ENCODE assay signal across 23 mouse cellular contexts in the genomic region with DNA sequence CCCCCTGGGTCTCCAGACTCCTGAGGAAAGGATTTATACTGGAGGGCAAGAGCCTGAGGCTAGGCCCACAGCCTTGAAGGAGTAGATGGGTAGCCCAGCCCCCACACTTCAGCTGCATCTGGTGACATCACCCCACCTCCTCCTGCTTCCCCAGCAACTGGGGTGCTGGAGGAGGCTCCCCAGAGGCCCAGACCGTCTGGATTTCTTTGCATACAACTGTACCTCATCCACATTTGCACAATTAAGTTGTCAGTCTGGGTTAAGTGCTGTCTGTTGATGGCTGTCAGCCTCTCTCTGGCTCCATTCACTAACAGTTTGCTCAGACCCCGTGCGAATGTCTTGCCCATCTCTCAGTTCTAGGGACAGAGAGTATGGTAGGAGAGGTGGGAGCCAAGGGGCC. TPM values are rescaled to one million over a fixed set of nuclear protein-coding genes. Genes with fewer than 3 reads are reported as not detected.
DNase-seq lines count a peak whose midpoint lies in the region; ATAC-seq lines count a peak whose summit lies in the region.
"Had no signal": no experiment of that assay in that cellular context is flagged by ENCODE, and none has a peak within 500 bp of the region (broad histone marks: within the 10 kb centered on the region; RNA-seq: fewer than 3 reads in every experiment).

No protein-coding gene starts in this region.

- H3K36me3 ChIP-seq in heart, embryonic 11.5 days (ENCODE audit: control insufficient read depth, insufficient read depth, low read length) = no peaks in the 10 kb centered on the region
- H3K36me3 ChIP-seq in midbrain, embryonic 13.5 days = no peaks in the 10 kb centered on the region
- no peaks in the 10 kb centered on the region for H3K36me3 ChIP-seq in midbrain, embryonic 14.5 days (ENCODE audit: control insufficient read depth, insufficient read depth, low read length)
- no peaks in the 10 kb centered on the region for H3K36me3 ChIP-seq in embryonic facial prominence, embryonic 14.5 days (ENCODE audit: control insufficient read depth, insufficient read depth, low read length)
- H3K36me3 ChIP-seq: embryonic facial prominence, embryonic 13.5 days; heart, embryonic 10.5 days; neural tube, embryonic 13.5 days had no signal

- H3K9ac ChIP-seq in heart, embryonic 11.5 days (ENCODE audit: low read depth, low read length) = 0 out of 2 replicates have a peak overlapping the region, but pooled peaks have one; percentile 28
- H3K9ac ChIP-seq in midbrain, embryonic 13.5 days (replicated peaks) = no peak overlapping the region
- no peak overlapping the region for H3K9ac ChIP-seq in midbrain, embryonic 14.5 days (replicated peaks; ENCODE audit: low read length)
- no peak overlapping the region for H3K9ac ChIP-seq in embryonic facial prominence, embryonic 14.5 days (ENCODE audit: low read depth, low read length)
- H3K9ac ChIP-seq: embryonic facial prominence, embryonic 13.5 days; liver, embryonic 14.5 days; neural tube, embryonic 13.5 days had no signal

- H3K4me1 ChIP-seq in heart, embryonic 11.5 days (ENCODE audit: control insufficient read depth, insufficient read depth, low read length) = peaks cover 27% of the 10 kb centered on the region
- H3K4me1 ChIP-seq in midbrain, embryonic 13.5 days (replicated peaks) = 0 out of 2 replicates have a peak, but pooled peaks cover 6% of the 10 kb centered on the region
- H3K4me1 ChIP-seq in midbrain, embryonic 14.5 days (ENCODE audit: control insufficient read depth, insufficient read depth, low read length) = 0 out of 2 replicates have a peak, but pooled peaks cover 3% of the 10 kb centered on the region
- H3K4me1 ChIP-seq in embryonic facial prominence, embryonic 14.5 days (ENCODE audit: control insufficient read depth, insufficient read depth, low read length) = 0 out of 2 replicates have a peak, but pooled peaks cover 3% of the 10 kb centered on the region

- no peaks in the 10 kb centered on the region for H3K9me3 ChIP-seq in heart, embryonic 11.5 days (replicated peaks; ENCODE audit: control insufficient read depth, low read length)
- no peaks in the 10 kb centered on the region for H3K9me3 ChIP-seq in midbrain, embryonic 13.5 days
- no peaks in the 10 kb centered on the region for H3K9me3 ChIP-seq in midbrain, embryonic 14.5 days (ENCODE audit: control insufficient read depth, low read length)
- H3K9me3 ChIP-seq in embryonic facial prominence, embryonic 14.5 days (ENCODE audit: control insufficient read depth, low read length) = no peaks in the 10 kb centered on the region
- H3K9me3 ChIP-seq: embryonic facial prominence, embryonic 13.5 days; heart, embryonic 10.5 days; neural tube, embryonic 13.5 days had no signal

- H3K27ac ChIP-seq in heart, embryonic 11.5 days (ENCODE audit: low read depth, low read length) = no peak overlapping the region
- H3K27ac ChIP-seq in midbrain, embryonic 13.5 days = no peak overlapping the region
- H3K27ac ChIP-seq in midbrain, embryonic 14.5 days (replicated peaks; ENCODE audit: low read depth, low read length) = no peak overlapping the region
- H3K27ac ChIP-seq in embryonic facial prominence, embryonic 14.5 days (replicated peaks; ENCODE audit: low read depth, low read length) = no peak overlapping the region
- H3K27ac ChIP-seq: embryonic facial prominence, embryonic 13.5 days; liver, embryonic 14.5 days; neural tube, embryonic 13.5 days had no signal

- peaks cover 19% of the 10 kb centered on the region for H3K27me3 ChIP-seq in heart, embryonic 11.5 days (ENCODE audit: control insufficient read depth, insufficient read depth, low read length)
- H3K27me3 ChIP-seq in midbrain, embryonic 13.5 days = peaks cover 31% of the 10 kb centered on the region
- peaks cover 12% of the 10 kb centered on the region for H3K27me3 ChIP-seq in midbrain, embryonic 14.5 days (ENCODE audit: control insufficient read depth, insufficient read depth, low read length)
- H3K27me3 ChIP-seq in embryonic facial prominence, embryonic 14.5 days (replicated peaks; ENCODE audit: control insufficient read depth, insufficient read depth, low read length) = peaks cover 14% of the 10 kb centered on the region

- no peak overlapping the region for H3K4me2 ChIP-seq in heart, embryonic 11.5 days
- no peak overlapping the region for H3K4me2 ChIP-seq in midbrain, embryonic 13.5 days (replicated peaks)
- no peak overlapping the region for H3K4me2 ChIP-seq in midbrain, embryonic 14.5 days (ENCODE audit: low read length)
- no peak overlapping the region for H3K4me2 ChIP-seq in embryonic facial prominence, embryonic 14.5 days (ENCODE audit: low read depth, low read length)
- H3K4me2 ChIP-seq: embryonic facial prominence, embryonic 13.5 days; neural tube, embryonic 13.5 days had no signal

- no peak overlapping the region for H3K4me3 ChIP-seq in heart, embryonic 11.5 days (ENCODE audit: low read depth, low read length)
- H3K4me3 ChIP-seq in midbrain, embryonic 13.5 days (replicated peaks) = no peak overlapping the region
- H3K4me3 ChIP-seq in midbrain, embryonic 14.5 days (replicated peaks; ENCODE audit: low read depth, low read length) = no peak overlapping the region
- H3K4me3 ChIP-seq in embryonic facial prominence, embryonic 14.5 days (ENCODE audit: low read depth, low read length) = no peak overlapping the region
- H3K4me3 ChIP-seq: embryonic facial prominence, embryonic 13.5 days; heart, embryonic 10.5 days; neural tube, embryonic 13.5 days had no signal

- intact Hi-C loops in heart, postnatal 25 days (cut with DNase I) = no loop called here

- no peak for DNase-seq in heart, postnatal 25 days (ENCODE audit: low spot score)
- no peak for DNase-seq in midbrain, embryonic 14.5 days
- DNase-seq in embryonic facial prominence, embryonic 14.5 days (ENCODE audit: low spot score) = peak; percentile 41
- DNase-seq in retina, postnatal 1 day = peak; percentile 46
- no peak for DNase-seq in layer of hippocampus, adult 11-12 months (ENCODE audit: low spot score)
- DNase-seq: adrenal gland, postnatal 36 days; cerebellum, adult 8-10 months; heart, postnatal 10 days; kidney, postnatal 36 days; layer of hippocampus, adult 9-11 months; lung, postnatal 36 days; spleen, adult 18-20 months; thymus, adult 18-20 months had no signal

- WGBS in heart, embryonic 11.5 days (ENCODE audit: insufficient replicate concordance) = 37% methylated on average over 3 of the region's 3 CpGs
- 46% methylated on average over 3 of the region's 3 CpGs for WGBS in midbrain, embryonic 13.5 days
- WGBS in midbrain, embryonic 14.5 days = 33% methylated on average over 3 of the region's 3 CpGs
- WGBS in embryonic facial prominence, embryonic 14.5 days = 44% methylated on average over 3 of the region's 3 CpGs

- ATAC-seq in heart, embryonic 11.5 days (replicated peaks; ENCODE audit: insufficient number of reproducible peaks, low FRiP score, low TSS enrichment) = no peak
- ATAC-seq in midbrain, embryonic 13.5 days = 0 out of 2 replicates have a peak, but pooled peaks have one; percentile 14
- no peak for ATAC-seq in midbrain, embryonic 14.5 days (ENCODE audit: low FRiP score, low TSS enrichment)
- ATAC-seq in embryonic facial prominence, embryonic 14.5 days (ENCODE audit: low read depth) = peak; percentile 60; the same call in 1 of the 2 replicates
- ATAC-seq: hindbrain, embryonic 16.5 days; intestine, embryonic 16.5 days had no signal

RNA-seq across cellular contexts. Expression of a gene that starts 6.9 kb away (rescaled TPM):
- polyA plus RNA-seq in heart, embryonic 11.5 days (2014; fragmentation: Nextera tagmentation; extraction: Ambion mirVana) = 24.5 and 24.7 TPM in 2 replicates
- 1 to 10 TPM; 4.1 to 4.6 TPM for total RNA-seq in heart, postnatal 25 days (2021)
- 0.55 and 0.69 TPM in 2 replicates for polyA plus RNA-seq in midbrain, embryonic 13.5 days (2015; fragmentation: Nextera tagmentation; extraction: Ambion mirVana)
- polyA plus RNA-seq in midbrain, embryonic 14.5 days (2014; fragmentation: Nextera tagmentation; extraction: Ambion mirVana) = 0.58 and 0.64 TPM in 2 replicates
- polyA plus RNA-seq in embryonic facial prominence, embryonic 14.5 days (2014; fragmentation: Nextera tagmentation; extraction: Ambion mirVana) = 20.1 and 20.2 TPM in 2 replicates
- total RNA-seq: megakaryocyte-erythroid progenitor cell, adult 5-6 weeks; MEL had no signal

Comparison
In these comparisons a context has a peak if more than half of its experiments do, and no peak if none do; other contexts are left out.
1. ATAC-seq: peak in midbrain, embryonic 13.5 days (single experiment) and embryonic facial prominence, embryonic 14.5 days (single experiment); none in heart, embryonic 11.5 days (single experiment) and midbrain, embryonic 14.5 days (single experiment).
2. DNase-seq: peak in embryonic facial prominence, embryonic 14.5 days (single experiment) and retina, postnatal 1 day (single experiment); none in heart, postnatal 25 days (single experiment), midbrain, embryonic 14.5 days (single experiment) and layer of hippocampus, adult 11-12 months (single experiment).
3. RNA of a gene that starts 6.9 kb away (polyA plus RNA-seq): 24.5 to 24.7 TPM in heart, embryonic 11.5 days and 20.1 to 20.2 TPM in embryonic facial prominence, embryonic 14.5 days; 0.55 to 0.69 TPM in midbrain, embryonic 13.5 days and 0.58 to 0.64 TPM in midbrain, embryonic 14.5 days; every median in the first group is over 10 times any median in the second.